Mouse (Mus musculus) kidney, adult 2 months (tissue): ENCODE measurements around the gene Sohlh1. TPM values are rescaled to one million over a fixed set of nuclear protein-coding genes. Genes with fewer than 3 reads are reported as not detected.
A peak's percentile ranks its signal among the peaks of the same experiment; 100 is the strongest.

ENCODE experiments used
- DNase-seq: peaks from one replicate; pipeline ENCODE4 v3.0.0; 2021
- H3K27ac ChIP-seq: fragments of 200-500 bp; 2 replicates; pipeline ENCODE4 v1.5.1; 2012; ENCODE audit warnings: low read depth, low read length, control low read depth, inconsistent platforms; ENCODE audit not compliant: insufficient read depth
- H3K27me3 ChIP-seq: fragments of 200-500 bp; replicated peaks from 2 replicates; pipeline ENCODE4 v1.6.1; 2012; ENCODE audit warnings: mild to moderate bottlenecking, moderate library complexity, low read length, inconsistent platforms; ENCODE audit not compliant: control insufficient read depth, insufficient read depth
- H3K36me3 ChIP-seq: fragments of 200-500 bp; 2 replicates; pipeline ENCODE4 v1.6.1; 2012; ENCODE audit warnings: mild to moderate bottlenecking, moderate library complexity, low read length, inconsistent platforms; ENCODE audit not compliant: control insufficient read depth, insufficient read depth
- H3K4me1 ChIP-seq: fragments of 200-500 bp; 2 replicates; pipeline ENCODE4 v1.6.1; 2011; ENCODE audit warnings: low read length; ENCODE audit not compliant: control insufficient read depth, insufficient read depth
- H3K4me3 ChIP-seq: fragments of 200-500 bp; 2 replicates; pipeline ENCODE4 v1.5.1; 2011; ENCODE audit warnings: mild to moderate bottlenecking, low read depth, low read length, control low read depth; ENCODE audit not compliant: insufficient read depth
- CTCF ChIP-seq: fragments of 200-500 bp; conservative IDR thresholded peaks from 2 replicates; pipeline ENCODE4 v1.5.1; 2011; ENCODE audit warnings: low read depth, mild to moderate bottlenecking, control low read depth, low read length, moderate library complexity, mixed read lengths; ENCODE audit not compliant: insufficient read depth, insufficient read length
- POLR2A ChIP-seq: fragments of 200-500 bp; IDR thresholded peaks from one replicate; pipeline ENCODE4 v1.6.1; 2011; ENCODE audit warnings: low read depth, low read length, control low read depth
- WGBS: fragments of 180-500 bp; shearing (Covaris S2); methylation state at CpG from one replicate; pipeline ENCODE4 v1.1.7; 2018; 5-methylcytosine and 5-hydroxymethylcytosine counted together
- polyA plus RNA-seq: library from polyadenylated mRNA; depleted of rRNA; stranded (reverse); fragments of >200 nt; gene quantifications from 2 replicates; pipeline ENCODE4 v1.2.3, GENCODE M21; 2012

Sohlh1 gene
- polyA plus RNA-seq, 1 experiment: 0.06 TPM

DNA sequence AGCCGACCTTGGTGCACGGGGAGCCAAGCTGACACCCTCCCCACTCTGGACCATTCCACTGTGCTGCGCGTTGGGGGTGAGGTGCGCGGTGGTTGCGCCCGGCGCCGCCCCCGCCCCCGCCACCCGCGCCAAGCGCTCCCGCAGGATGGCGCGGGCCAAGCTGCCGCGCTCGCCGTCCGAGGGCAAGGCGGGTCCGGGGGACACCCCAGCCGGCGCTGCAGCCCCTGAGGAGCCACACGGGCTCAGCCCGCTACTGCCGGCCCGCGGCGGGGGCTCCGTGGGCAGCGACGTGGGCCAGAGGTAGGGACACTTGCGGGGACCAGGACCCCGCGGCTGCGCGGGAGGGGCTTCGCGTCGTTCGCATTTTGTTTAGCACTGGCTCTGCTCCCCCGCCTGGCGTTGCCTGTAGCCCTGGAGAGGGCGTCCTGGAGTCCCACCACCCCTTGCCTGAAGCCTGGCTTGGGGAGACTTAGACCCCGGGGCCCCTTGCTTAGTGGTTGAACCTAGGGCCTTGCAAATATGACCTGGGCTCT is 30.8 kb upstream of the Sohlh1 start:
- no peak for DNase-seq
- no peaks in the 10 kb centered on the region for H3K4me1 ChIP-seq
- no peaks in the 10 kb centered on the region for H3K36me3 ChIP-seq
- no peak for TF ChIP-seq CTCF
- no peak for TF ChIP-seq POLR2A
- H3K27ac ChIP-seq: no peak overlapping the region
- H3K27me3 ChIP-seq: no peaks in the 10 kb centered on the region
- H3K4me3 ChIP-seq: no peak overlapping the region
- WGBS: 12% methylated on average over 49 of the region's 49 CpGs

DNA sequence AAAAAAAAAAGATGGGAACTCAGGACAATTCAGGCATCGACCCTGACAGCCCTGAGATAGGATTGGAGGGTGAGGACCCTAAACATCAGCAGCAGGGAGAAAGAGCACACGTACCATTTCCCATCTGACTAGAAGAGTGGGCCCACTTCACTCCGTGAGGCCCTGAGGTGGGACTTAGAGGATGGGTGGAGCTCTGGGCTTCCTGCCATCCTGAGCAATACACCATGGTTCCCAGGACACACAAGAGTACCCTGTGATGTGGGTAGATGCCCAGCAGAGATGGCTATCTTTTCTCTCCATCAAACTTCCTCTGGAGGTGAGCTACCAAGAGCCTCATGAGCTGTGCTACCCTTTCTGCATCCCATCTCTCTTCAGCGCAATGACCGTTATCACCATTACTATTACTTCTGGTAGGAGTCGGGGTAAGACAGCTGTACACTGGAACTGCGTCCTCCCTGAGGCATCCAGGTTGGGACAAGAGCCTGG is 30.2 kb upstream of the Sohlh1 start:
- Histone ChIP-seq H3K27me3 (no peaks in the 10 kb centered on the region), H3K4me1 (no peaks in the 10 kb centered on the region), H3K4me3 (no peak overlapping the region), H3K27ac (no peak overlapping the region), H3K36me3 (no peaks in the 10 kb centered on the region)
- DNase-seq: no peak
- WGBS: 37% methylated on average over 7 of the region's 7 CpGs
- TF ChIP-seq POLR2A: no peak
- no peak for TF ChIP-seq CTCF

DNA sequence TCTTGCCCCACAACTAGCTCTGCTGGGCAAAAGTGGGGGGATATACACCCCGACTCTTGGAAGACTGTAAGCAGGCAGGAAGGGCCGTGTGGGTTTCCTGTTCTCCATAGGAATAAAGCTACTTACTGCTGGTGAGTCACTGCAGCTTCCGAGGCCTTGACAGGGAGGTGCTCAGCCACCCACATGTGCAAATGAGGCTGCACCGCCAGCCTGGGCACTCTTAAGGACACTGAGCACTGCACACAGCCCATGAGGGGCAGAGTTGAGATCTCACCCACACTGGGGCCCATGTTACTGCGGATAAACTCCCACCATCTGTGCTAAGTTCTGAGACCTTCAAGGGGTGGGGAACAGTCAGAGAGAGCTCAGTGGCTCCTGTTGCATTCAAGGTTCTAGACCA is 19.6 kb upstream of the Sohlh1 start:
- DNase-seq: no peak
- H3K4me1 ChIP-seq: no peaks in the 10 kb centered on the region; the same call in 1 of the 2 replicates
- H3K27me3 ChIP-seq: no peaks in the 10 kb centered on the region
- H3K4me3 ChIP-seq: no peak overlapping the region
- no peak for TF ChIP-seq CTCF
- TF ChIP-seq POLR2A: no peak
- no peaks in the 10 kb centered on the region for H3K36me3 ChIP-seq
- H3K27ac ChIP-seq: no peak overlapping the region
- WGBS: 60% methylated on average over 5 of the region's 5 CpGs

DNA sequence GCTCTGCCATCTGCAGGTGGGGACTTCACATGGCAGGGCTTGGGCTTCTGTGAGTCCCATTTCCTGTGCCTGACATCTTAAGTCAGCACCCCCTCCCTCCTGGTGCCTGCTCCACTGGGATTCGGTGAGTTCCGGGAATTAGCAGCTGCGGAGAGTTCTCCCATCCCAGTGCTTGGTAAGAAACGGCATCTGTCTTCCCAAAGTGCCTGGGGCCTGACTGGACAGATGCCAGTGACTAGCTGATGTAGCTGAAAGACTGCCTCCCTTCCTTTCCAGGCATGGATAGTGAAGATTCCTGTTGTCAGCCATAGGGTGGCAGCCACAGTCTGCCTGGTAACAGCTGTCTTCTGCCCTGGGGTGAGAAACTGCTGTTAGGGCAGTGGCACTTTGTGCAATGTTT is 18.4 kb upstream of the Sohlh1 start:
- WGBS: 12% methylated on average over 4 of the region's 4 CpGs
- H3K4me1 ChIP-seq: no peaks in the 10 kb centered on the region; the same call in 1 of the 2 replicates
- no peak for TF ChIP-seq POLR2A
- TF ChIP-seq CTCF: no peak
- H3K36me3 ChIP-seq: no peaks in the 10 kb centered on the region
- H3K27ac ChIP-seq: no peak overlapping the region
- H3K27me3 ChIP-seq: no peaks in the 10 kb centered on the region
- H3K4me3 ChIP-seq: no peak overlapping the region
- DNase-seq: no peak

DNA sequence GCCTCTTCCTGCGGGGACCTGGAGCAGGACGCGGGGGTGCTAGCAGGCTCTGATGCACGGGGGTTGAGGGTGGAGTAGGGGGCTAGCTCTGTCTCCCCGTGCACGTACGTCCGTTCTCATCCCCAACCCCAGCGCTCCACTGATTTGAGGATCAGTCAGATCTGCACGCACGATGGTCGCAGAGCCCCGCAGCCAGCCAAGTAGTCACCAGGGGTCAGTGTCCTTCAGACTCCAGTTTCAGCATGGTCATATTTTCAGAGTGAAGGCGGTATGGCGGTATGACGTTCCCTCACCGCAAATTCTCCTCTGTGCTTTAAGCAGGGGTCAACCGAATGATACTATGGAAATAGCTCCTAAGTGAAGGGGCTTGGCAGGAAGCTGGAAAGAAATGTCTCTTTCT is 17.2 kb upstream of the Sohlh1 start:
- TF ChIP-seq CTCF (no peak), POLR2A (no peak)
- Histone ChIP-seq H3K4me3 (peak overlapping the region; percentile 28; the same call in 1 of the 2 replicates), H3K4me1 (no peaks in the 10 kb centered on the region; the same call in 1 of the 2 replicates), H3K27me3 (no peaks in the 10 kb centered on the region), H3K36me3 (no peaks in the 10 kb centered on the region), H3K27ac (no peak overlapping the region; the same call in 1 of the 2 replicates)
- DNase-seq: no peak
- 3% methylated on average over 18 of the region's 18 CpGs for WGBS

DNA sequence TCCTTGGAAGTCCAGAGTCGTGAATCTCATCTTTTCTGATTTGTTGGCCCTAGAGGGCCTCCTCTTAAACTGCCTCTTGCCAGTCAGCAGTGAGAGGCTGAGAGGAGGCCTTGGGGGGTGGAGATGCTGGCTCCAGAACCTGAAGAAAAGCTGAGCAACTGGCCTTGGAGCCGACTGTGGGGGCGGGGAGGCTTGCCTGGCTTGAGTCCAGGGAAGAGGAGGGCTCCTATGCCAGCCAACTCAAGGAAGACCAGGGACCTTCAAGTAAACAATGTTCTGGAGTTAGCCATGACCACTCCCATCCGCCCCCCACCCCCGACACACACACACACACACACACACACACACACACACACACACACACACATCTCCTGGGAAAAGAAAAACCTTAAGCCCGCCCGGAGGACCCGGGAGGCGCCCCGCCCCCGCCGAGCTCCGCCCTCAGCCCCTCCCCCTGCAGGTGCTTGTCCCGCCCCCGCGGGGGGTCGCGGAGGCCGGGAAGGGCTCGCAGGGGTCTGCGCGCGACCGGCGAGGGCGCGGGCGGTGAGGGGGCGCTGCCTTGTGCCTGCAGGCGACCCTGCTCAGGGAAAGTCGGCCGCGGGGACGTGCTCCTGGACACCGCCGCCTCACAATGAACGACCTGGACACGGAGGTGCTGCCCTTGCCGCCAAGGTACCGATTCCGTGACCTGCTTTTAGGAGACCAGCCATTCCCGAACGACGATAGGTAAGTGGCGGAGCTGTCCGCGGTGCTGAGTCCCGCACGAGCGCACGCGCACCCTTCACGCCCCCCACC is 16.5 kb upstream of the Sohlh1 start, which contains the start of gene Kcnt1:
TSS of gene Kcnt1 (plus strand) at position 398 of the 795 bp plus-strand sequence.
- Histone ChIP-seq H3K27ac (peak within 1 kb of the TSS; percentile 37; the same call in 1 of the 2 replicates), H3K36me3 (no peaks in the 10 kb centered on the region), H3K4me3 (peak within 1 kb of the TSS; percentile 40), H3K4me1 (no peaks in the 10 kb centered on the region; the same call in 1 of the 2 replicates), H3K27me3 (no peaks in the 10 kb centered on the region)
- TF ChIP-seq CTCF (no peak), POLR2A (no peak)
- peak; percentile 57 for DNase-seq
- WGBS: 1% methylated on average over 51 of the region's 53 CpGs

DNA sequence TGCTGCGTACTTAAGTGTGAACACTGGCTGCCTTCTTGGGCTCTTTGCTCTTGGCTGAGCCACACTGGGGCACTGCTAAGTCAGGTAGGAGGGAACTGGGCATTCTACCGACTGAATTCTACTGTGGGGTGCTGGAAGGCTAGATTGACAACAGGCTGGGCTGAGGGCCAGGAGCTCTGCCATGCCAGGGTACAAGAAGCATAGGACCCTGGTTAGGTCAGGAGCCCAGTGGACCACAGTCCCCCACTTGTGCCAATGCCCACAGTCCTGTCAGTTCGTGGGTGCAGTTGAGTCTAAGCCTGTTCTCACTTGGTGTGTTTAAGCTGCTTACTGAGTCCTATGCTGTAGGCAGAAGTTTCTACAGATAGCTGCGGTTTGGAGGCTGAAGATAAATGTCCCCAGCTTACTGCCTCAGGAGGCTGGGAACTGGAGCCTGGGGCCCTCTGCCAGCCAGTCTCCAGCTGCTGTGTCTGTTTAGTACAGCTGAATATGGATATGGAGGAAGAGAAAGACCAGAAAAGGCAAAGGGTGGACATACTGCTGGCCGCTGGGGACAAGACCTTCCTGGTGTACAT is 15.7 kb upstream of the Sohlh1 start:
- no peaks in the 10 kb centered on the region; the same call in 1 of the 2 replicates for H3K4me1 ChIP-seq
- no peaks in the 10 kb centered on the region for H3K27me3 ChIP-seq
- peak; percentile 7 for DNase-seq
- WGBS: 59% methylated on average over 5 of the region's 5 CpGs
- H3K27ac ChIP-seq: peak overlapping the region; percentile 37; the same call in 1 of the 2 replicates
- no peak overlapping the region for H3K4me3 ChIP-seq
- no peaks in the 10 kb centered on the region for H3K36me3 ChIP-seq
- TF ChIP-seq CTCF: no peak
- no peak for TF ChIP-seq POLR2A
